Comparison of ENCODE assay signal across 19 mouse cellular contexts in genomic region chr5:92824304-92825009, GRCm38 (mm10).
DNase-seq lines count a peak whose midpoint lies in the region; ATAC-seq lines count a peak whose summit lies in the region.
"Had no signal": no experiment of that assay in that cellular context is flagged by ENCODE, and none has a peak within 500 bp of the region (broad histone marks: within the 10 kb centered on the region; RNA-seq: fewer than 3 reads in every experiment).

No protein-coding gene starts in this region.

- no peak overlapping the region for H3K4me3 ChIP-seq in heart, embryonic 16.5 days (ENCODE audit: low read length)
- H3K4me3 ChIP-seq: embryonic facial prominence, embryonic 15.5 days; forebrain, embryonic 10.5 days; midbrain, embryonic 10.5 days had no signal

- ATAC-seq in heart, embryonic 16.5 days (replicated peaks; ENCODE audit: extremely low read depth, insufficient read depth, low FRiP score) = 0 out of 2 replicates have a peak, but pooled peaks have one; percentile 61
- ATAC-seq in frontal cortex, adult (ENCODE audit: low TSS enrichment) = no peak
- ATAC-seq: CD4-positive, CD25-positive, alpha-beta regulatory T cell, adult 4 months had no signal

- H3K9ac ChIP-seq in heart, embryonic 16.5 days (ENCODE audit: low read length) = 0 out of 2 replicates have a peak overlapping the region, but pooled peaks have one; percentile 15
- H3K9ac ChIP-seq: embryonic facial prominence, embryonic 15.5 days had no signal

- peak overlapping the region; percentile 39; the same call in 1 of the 2 replicates for H3K4me2 ChIP-seq in heart, embryonic 16.5 days (ENCODE audit: low read depth, low read length)
- H3K4me2 ChIP-seq: embryonic facial prominence, embryonic 15.5 days had no signal

- 0 out of 2 replicates have a peak, but pooled peaks cover 2% of the 10 kb centered on the region for H3K9me3 ChIP-seq in heart, embryonic 16.5 days (replicated peaks; ENCODE audit: control insufficient read depth, low read length)
- H3K9me3 ChIP-seq: embryonic facial prominence, embryonic 15.5 days; forebrain, embryonic 10.5 days; midbrain, embryonic 10.5 days had no signal

- no peak for DNase-seq in heart, adult 8-10 months (ENCODE audit: low spot score)
- DNase-seq in 3T3-L1 (ENCODE audit: low read depth, low spot score) = peak; percentile 35
- DNase-seq in Muller cell, postnatal 12 days (ENCODE audit: inconsistent ontology term) = peak; percentile 56
- peak; percentile 59 for DNase-seq in lung, postnatal 25 days (ENCODE audit: low spot score)
- no peak for DNase-seq in left cerebral cortex, postnatal 14 days (ENCODE audit: low spot score in 2 of 2)
- DNase-seq: cerebellum, adult 9-11 months; embryo, embryonic 11 days; gastrocnemius, postnatal 14 days; kidney, adult 11 months; kidney, postnatal 25 days; layer of hippocampus, adult 9-11 months; thymus, postnatal 4 days had no signal

- peaks cover 43% of the 10 kb centered on the region for H3K4me1 ChIP-seq in heart, embryonic 16.5 days (ENCODE audit: control insufficient read depth, insufficient read depth, low read length)
- H3K4me1 ChIP-seq: embryonic facial prominence, embryonic 15.5 days had no signal

- H3K27ac ChIP-seq in heart, embryonic 16.5 days (ENCODE audit: low read length) = peak overlapping the region; percentile 85
- H3K27ac ChIP-seq: embryonic facial prominence, embryonic 15.5 days; forebrain, embryonic 10.5 days; midbrain, embryonic 10.5 days had no signal

- WGBS in heart, embryonic 16.5 days = 29% methylated on average over 10 of the region's 10 CpGs

- no peaks in the 10 kb centered on the region for H3K27me3 ChIP-seq in heart, embryonic 16.5 days (ENCODE audit: control insufficient read depth, insufficient read depth, low read length)
- H3K27me3 ChIP-seq: embryonic facial prominence, embryonic 15.5 days had no signal

- intact Hi-C loops in left cerebral cortex, postnatal 14 days (cut with DNase I) = no loop called here

- no peaks in the 10 kb centered on the region for H3K36me3 ChIP-seq in heart, embryonic 16.5 days (ENCODE audit: control insufficient read depth, insufficient read depth)
- H3K36me3 ChIP-seq: embryonic facial prominence, embryonic 15.5 days; G1E; midbrain, embryonic 10.5 days had no signal

Comparison
In these comparisons a context has a peak if more than half of its experiments do, and no peak if none do; other contexts are left out.
1. DNase-seq: peak in 3T3-L1 (single experiment), Muller cell, postnatal 12 days (single experiment) and lung, postnatal 25 days (single experiment); none in heart, adult 8-10 months (single experiment) and left cerebral cortex, postnatal 14 days (0 of 2).